Mouse (Mus musculus) adrenal gland, adult 2 months (tissue): ENCODE results near the gene Bst2. TPM values are rescaled to one million over a fixed set of nuclear protein-coding genes. Genes with fewer than 3 reads are reported as not detected.
A peak's percentile ranks its signal among the peaks of the same experiment; 100 is the strongest.

ENCODE experiments used
- DNase-seq: peaks from one replicate; pipeline ENCODE4 v3.0.0; 2021
- polyA plus RNA-seq: library from polyadenylated mRNA; depleted of rRNA; stranded (reverse); fragments of >200 nt; gene quantifications from 2 replicates; pipeline ENCODE4 v1.2.3, GENCODE M21; 2012
- total RNA-seq, 2 experiments: library from RNA; stranded (reverse); gene quantifications; 2 replicates each; pipeline ENCODE4 v1.2.3; 2021

Bst2 gene
- total and polyA plus RNA-seq, 3 experiments = 63.1 to 528 (median 98.6) TPM

- peak; percentile 72 for DNase-seq
These were observed 18.0 kb downstream of the Bst2 start for GRCm38 (mm10) chr8:71519037-71519825.

- DNase-seq = peak; percentile 60
These were observed 20.5 kb downstream of the Bst2 start for GRCm38 (mm10) chr8:71516786-71517185.

GRCm38 (mm10) chr8:71515043-71515442 lies 22.2 kb downstream of the Bst2 start:
- no peak for DNase-seq

GRCm38 (mm10) chr8:71513018-71513754 lies 24.1 kb downstream of the Bst2 start:
- DNase-seq = peak; percentile 52

GRCm38 (mm10) chr8:71511644-71512043 lies 25.6 kb downstream of the Bst2 start, which contains the start of gene Plvap:
Plvap (minus strand) TSS chr8:71511752.
- DNase-seq = peak; percentile 59

- DNase-seq = no peak
These were observed 27.9 kb downstream of the Bst2 start for GRCm38 (mm10) chr8:71509316-71509715.

GRCm38 (mm10) chr8:71507589-71508104 lies 29.6 kb downstream of the Bst2 start:
- DNase-seq = peak; percentile 91

GRCm38 (mm10) chr8:71505979-71506378 lies 31.3 kb downstream of the Bst2 start:
- peak; percentile 77 for DNase-seq

GRCm38 (mm10) chr8:71505326-71505725 lies 31.9 kb downstream of the Bst2 start:
- no peak for DNase-seq

GRCm38 (mm10) chr8:71504349-71504748 lies 32.9 kb downstream of the Bst2 start:
- peak; percentile 50 for DNase-seq

- DNase-seq = peak; percentile 59
These were observed 38.2 kb downstream of the Bst2 start for GRCm38 (mm10) chr8:71498816-71499690.

- DNase-seq = peak; percentile 71
These were observed 39.3 kb downstream of the Bst2 start for GRCm38 (mm10) chr8:71497881-71498501.

- DNase-seq = no peak
These were observed 40.1 kb downstream of the Bst2 start for GRCm38 (mm10) chr8:71497077-71497645.

- peak; percentile 98 for DNase-seq
These were observed 40.8 kb downstream of the Bst2 start for GRCm38 (mm10) chr8:71496481-71496880.

- peak; percentile 37 for DNase-seq
These were observed 41.4 kb downstream of the Bst2 start for GRCm38 (mm10) chr8:71495811-71496210.

- peak; percentile 91 for DNase-seq
These were observed 42.2 kb downstream of the Bst2 start for GRCm38 (mm10) chr8:71495039-71495438.

- DNase-seq = peak; percentile 92
These were observed 48.8 kb downstream of the Bst2 start for GRCm38 (mm10) chr8:71488454-71488853.

- peak; percentile 90 for DNase-seq
These were observed 49.4 kb downstream of the Bst2 start, which contains the start of gene Gtpbp3 for GRCm38 (mm10) chr8:71487691-71488445. Gtpbp3 (plus strand) TSS chr8:71488103.

GRCm38 (mm10) chr8:71486136-71486529 lies 51.1 kb downstream of the Bst2 start:
- DNase-seq = no peak
